Mouse (Mus musculus): ENCODE measurements around the gene Zkscan4. TPM values are rescaled to one million over a fixed set of nuclear protein-coding genes. Genes with fewer than 3 reads are reported as not detected.

The Zkscan4 gene
- total RNA-seq (2023), result under 1 TPM; 0.20 TPM

DNA sequence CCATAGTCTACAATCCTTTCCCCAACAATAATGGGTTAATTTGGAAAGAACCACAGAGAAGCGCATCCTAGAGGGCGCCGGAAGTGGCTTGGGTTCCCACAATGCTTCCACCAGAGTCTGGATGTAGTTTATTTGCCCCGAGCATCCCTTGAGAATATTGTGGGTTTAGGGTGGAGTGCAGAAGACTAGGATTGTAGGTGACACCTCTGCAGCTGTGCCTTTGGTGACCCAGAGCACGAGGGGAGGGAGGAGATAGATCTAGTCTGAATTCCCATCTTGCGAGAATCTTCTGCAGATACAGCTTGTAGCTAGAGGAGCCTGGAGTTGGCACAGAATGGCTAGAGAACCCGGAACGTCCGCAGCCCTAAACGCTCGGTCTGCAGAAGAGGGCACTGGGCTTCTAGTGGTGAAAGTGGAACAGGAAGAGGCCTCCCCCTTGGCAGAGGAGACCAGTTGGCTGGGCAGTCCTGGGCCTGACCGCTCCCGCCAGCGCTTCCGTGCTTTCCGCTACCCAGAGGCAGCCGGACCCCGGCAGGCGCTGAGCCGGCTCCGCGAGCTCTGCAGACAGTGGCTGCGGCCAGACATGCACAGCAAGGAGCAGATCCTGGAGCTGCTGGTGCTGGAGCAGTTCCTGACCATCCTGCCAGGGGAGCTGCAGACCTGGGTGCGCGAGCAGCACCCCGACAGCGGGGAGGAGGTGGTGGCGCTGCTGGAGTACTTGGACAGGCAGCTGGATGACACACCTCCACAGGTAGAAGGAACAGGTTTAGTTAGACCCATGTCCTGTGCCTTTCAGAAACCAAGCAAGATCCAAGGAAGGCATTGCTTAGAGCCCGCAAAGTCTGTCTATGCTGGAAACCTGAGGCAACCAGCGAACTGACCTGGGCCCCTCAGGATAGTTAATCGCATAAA lies at the start of gene Zkscan4, which contains the start of gene Gm10065:
TSS of gene Zkscan4 (plus strand) at position 149 of the 912 bp plus-strand sequence.
TSS of gene Gm10065 (minus strand) at position 683 of the 912 bp plus-strand sequence.

DNA sequence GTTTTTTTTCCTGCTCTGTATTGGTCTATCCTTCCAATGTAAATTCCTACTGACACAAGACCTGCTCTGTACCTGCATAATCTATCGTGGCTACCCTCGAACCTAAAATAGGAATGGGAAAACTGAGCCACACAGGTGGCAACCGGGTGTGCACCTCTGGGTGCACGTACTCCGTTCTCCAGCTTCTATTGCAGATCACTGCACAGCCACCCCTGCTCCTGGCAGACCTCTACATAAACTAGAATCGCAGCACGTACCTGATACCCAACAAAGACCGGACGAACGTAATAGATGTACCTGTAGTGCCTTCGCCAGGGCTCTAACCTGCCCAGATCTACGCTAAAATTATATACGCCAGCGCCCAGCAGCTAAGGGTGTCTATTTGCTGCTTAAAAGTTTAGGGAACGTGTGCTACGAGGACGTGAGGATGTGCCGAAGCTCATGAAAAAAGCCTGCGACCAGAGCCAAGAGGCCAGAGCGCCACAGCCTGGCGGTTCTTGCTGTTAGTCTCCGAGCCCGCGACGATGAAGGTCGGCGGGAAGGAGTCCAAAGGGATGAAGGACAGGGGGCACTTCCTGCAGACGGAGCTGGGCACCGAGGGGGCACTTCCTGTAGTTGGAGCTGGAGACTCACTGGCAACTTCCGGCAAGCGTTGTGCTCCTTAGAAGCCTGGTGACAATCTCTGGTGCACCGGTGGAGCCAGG lies 38.1 kb upstream of the Zkscan4 start, which contains the start of gene Pgbd1:
TSS of gene Pgbd1 (minus strand) at position 556 of the 704 bp plus-strand sequence.

GRCm38 (mm10) chr13:21453449-21453848 lies 25.3 kb upstream of the Zkscan4 start, which contains the start of gene Zscan26:
Gene Zscan26 (minus strand): TSS chr13:21453730.

DNA sequence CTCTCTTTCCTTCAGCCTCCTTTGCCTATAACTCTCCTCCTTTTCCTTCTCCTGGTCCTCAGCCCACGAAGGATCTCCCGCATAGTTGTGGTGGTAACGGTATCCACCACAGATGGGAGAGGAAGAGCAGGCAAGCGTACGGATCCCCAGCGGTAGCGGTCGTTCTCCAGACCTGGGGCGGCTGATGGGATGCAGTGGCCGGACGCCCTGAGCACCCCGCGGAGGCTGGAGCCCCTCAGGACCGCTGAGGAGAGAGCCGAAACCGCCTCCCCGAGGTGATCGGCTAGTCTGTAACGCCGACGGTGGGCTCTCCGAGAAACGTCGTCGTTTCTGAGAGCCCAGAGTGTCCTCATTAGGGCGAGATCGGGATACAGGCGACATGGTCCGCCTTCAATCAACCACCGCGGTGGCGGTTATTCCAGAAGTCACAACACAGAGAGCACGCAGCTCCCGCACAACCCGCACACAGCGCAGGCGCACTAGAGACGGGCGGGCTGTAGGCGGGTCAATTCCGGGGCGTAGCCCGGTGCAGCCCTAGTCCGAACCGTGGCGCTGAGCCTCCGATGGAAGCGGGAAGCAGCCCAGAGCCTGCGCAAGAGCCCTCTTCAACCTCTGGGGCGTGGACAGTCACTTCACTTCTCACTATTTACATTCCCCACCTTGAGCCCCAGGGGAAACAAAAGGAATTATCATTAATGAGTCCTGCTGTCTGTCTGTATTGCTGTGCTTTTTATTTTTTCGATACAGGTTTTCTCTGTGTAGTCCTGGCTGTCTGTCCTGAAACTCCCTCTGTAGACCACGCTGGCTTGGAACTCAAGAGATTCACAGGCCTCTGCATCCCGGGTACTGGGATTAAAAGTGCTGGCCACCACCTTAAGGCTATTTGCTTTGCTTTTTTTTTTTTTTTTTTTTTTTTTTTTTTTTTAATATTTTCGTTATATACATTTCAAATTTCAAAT lies 10.4 kb upstream of the Zkscan4 start, which contains the start of gene Nkapl:
TSS of gene Nkapl (minus strand) at position 449 of the 959 bp plus-strand sequence.

GRCm38 (mm10) chr13:21495080-21495479 lies 16.4 kb downstream of the Zkscan4 start, which contains the start of gene AK157302:
Gene AK157302 (plus strand): TSS chr13:21495223.

GRCm38 (mm10) chr13:21501182-21501581 lies 22.5 kb downstream of the Zkscan4 start, which contains the start of gene Gm11273:
Gene Gm11273 (minus strand): TSS chr13:21501418.

DNA sequence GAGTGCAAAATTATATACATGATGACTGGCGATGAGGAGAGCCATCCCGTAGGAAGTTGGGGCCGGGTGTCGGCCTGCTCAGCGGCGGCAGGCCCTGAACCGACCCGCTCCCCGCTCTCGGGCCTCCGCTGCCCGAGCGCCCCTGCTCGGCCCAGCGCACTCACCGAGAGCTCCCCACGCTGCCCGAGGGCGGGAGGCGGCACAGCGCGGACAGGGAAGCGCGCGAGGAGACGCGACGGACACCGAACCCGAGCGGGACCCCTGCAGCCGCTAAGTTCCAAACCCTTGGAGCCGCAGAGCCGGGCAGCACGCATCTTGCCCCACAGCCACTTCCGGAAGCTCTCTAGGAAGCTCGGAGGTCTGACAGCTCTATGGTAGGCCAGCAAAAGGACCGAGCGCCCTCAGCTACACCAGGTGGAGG lies 52.1 kb downstream of the Zkscan4 start, which contains the start of gene Zkscan8:
TSS of gene Zkscan8 (minus strand) at position 340 of the 421 bp plus-strand sequence.

Other genes with a start within 250 kb of the Zkscan4 start
- not detected for gene Gpx5, start 186.2 kb upstream of the Zkscan4 start, total RNA-seq (2023)
- not detected for gene Gpx6, start 166.8 kb upstream of the Zkscan4 start, total RNA-seq (2023)
- not detected for gene Olfr1367, start 132.0 kb upstream of the Zkscan4 start, total RNA-seq (2023)
- 1 to 10 TPM; 1.7 to 2.1 TPM for gene Zscan12, start 116.1 kb upstream of the Zkscan4 start, total RNA-seq (2023)
- 10 to 100 TPM; 22.3 to 26.6 TPM for gene Zkscan3, start 76.2 kb upstream of the Zkscan4 start, total RNA-seq (2023)
- not detected for gene Pgbd1, start 37.8 kb upstream of the Zkscan4 start, total RNA-seq (2023)
- gene Zscan26, start 25.2 kb upstream of the Zkscan4 start, total RNA-seq (2023), result 10 to 100 TPM in 1 of 2 experiments, 1 to 10 TPM in 1; 7.5 to 11.7 TPM
- under 1 TPM; 0.24 to 0.26 TPM for gene Nkapl, start 10.4 kb upstream of the Zkscan4 start, total RNA-seq (2023)
- not detected for gene Gm10065, start 534 bp downstream of the Zkscan4 start, total RNA-seq (2023)
- 1 to 10 TPM; 2.7 to 3.4 TPM for gene AK157302, start 16.3 kb downstream of the Zkscan4 start, total RNA-seq (2023)
- gene Gm11273, start 22.5 kb downstream of the Zkscan4 start, total RNA-seq (2023), result 10 to 100 TPM; 18.9 to 19.1 TPM
- 1 to 10 TPM; 3.8 to 3.9 TPM for gene Zkscan8, start 52.2 kb downstream of the Zkscan4 start, total RNA-seq (2023)
- not detected for gene Olfr1366, start 63.9 kb downstream of the Zkscan4 start, total RNA-seq (2023)
- gene Olfr1535, start 81.0 kb downstream of the Zkscan4 start, total RNA-seq (2023), result not detected
- gene Olfr1364, start 102.9 kb downstream of the Zkscan4 start, total RNA-seq (2023), result not detected
- gene Olfr1362, start 135.1 kb downstream of the Zkscan4 start, total RNA-seq (2023), result not detected
- not detected for gene Olfr11, start 163.6 kb downstream of the Zkscan4 start, total RNA-seq (2023)
- not detected for gene Olfr1361, start 184.5 kb downstream of the Zkscan4 start, total RNA-seq (2023)
- gene Olfr1360, start 198.5 kb downstream of the Zkscan4 start, total RNA-seq (2023), result not detected
- not detected for gene Olfr1359, start 219.2 kb downstream of the Zkscan4 start, total RNA-seq (2023)
- 1,000 to 10,000 TPM; 1,007 to 1,037 TPM for gene Hist1h2bl, start 237.2 kb downstream of the Zkscan4 start, total RNA-seq (2023)
- gene Hist1h2ai, start 237.5 kb downstream of the Zkscan4 start, total RNA-seq (2023), result 100 to 1,000 TPM; 322 to 368 TPM
- gene Hist1h3h, start 238.8 kb downstream of the Zkscan4 start, total RNA-seq (2023), result 1,000 to 10,000 TPM; 1,636 to 1,682 TPM
- gene Hist1h2bm, start 243.1 kb downstream of the Zkscan4 start, total RNA-seq (2023), result 100 to 1,000 TPM; 245 to 302 TPM